Mouse (Mus musculus): ENCODE results near the gene Efna4. TPM values are rescaled to one million over a fixed set of nuclear protein-coding genes. Genes with fewer than 3 reads are reported as not detected.

The Efna4 gene
- polyA plus RNA-seq, 1 experiment from 2014 or later = 9.9 TPM

DNA sequence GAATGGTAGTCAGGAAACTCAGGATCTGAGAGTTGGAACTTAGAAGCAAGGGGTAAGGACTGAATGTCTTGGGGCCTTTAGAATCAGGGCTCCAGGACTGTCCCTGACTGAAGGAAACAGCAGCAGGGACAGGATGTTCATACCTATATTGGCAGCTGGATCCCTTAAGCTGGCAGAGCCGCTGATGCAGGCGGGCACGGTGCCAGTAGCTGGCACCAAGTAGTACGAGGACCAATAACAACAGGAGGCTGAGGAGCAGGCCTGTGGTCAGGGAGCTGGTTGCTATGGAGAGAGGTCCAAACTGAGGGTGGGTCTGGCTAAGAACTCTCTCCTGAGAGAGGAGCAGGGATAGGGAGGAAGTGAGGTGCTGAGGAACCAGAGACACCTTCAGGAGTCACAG lies 4.0 kb upstream of the Efna4 start:
- 84% methylated on average over 4 of the region's 4 CpGs for WGBS
- Histone ChIP-seq H3K9me3 (no peaks in the 10 kb centered on the region), H3K4me3 (no peak overlapping the region), H3K36me3 (peaks cover 43% of the 10 kb centered on the region), H3K4me2 (no peak overlapping the region), H3K9ac (no peak overlapping the region), H3K4me1 (peaks cover 20% of the 10 kb centered on the region), H3K27me3 (replicated peaks) (peaks cover 18% of the 10 kb centered on the region), H3K27ac (replicated peaks) (no peak overlapping the region)
- no peak for ATAC-seq (ENCODE audit: extremely low read depth, insufficient number of reproducible peaks, low FRiP score, low TSS enrichment)

DNA sequence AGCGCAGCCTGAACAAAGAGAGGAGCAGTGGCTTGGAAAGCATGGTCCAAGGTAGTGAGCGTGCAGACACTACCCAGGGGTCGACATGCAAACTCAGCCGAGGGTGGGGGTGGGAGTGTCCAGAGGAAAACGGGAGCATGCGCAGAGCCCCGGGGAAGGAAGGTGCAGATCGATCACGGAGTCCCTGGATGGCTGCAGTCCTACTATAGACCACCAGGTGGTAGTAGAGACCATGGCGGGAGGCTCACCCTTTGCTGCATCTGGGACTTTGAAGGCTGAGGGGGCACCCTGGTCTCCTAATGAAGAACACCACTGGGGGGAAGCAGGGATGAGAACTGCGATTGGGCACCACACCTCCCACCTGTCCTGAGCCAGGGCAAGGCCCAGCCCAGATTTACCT lies 2.6 kb upstream of the Efna4 start:
- no peak for ATAC-seq (ENCODE audit: extremely low read depth, insufficient number of reproducible peaks, low FRiP score, low TSS enrichment)
- Histone ChIP-seq H3K4me3 (peak overlapping the region; percentile 22), H3K27me3 (replicated peaks) (0 out of 2 replicates have a peak, but pooled peaks cover 17% of the 10 kb centered on the region), H3K36me3 (peaks cover 33% of the 10 kb centered on the region), H3K4me1 (peaks cover 33% of the 10 kb centered on the region), H3K9me3 (no peaks in the 10 kb centered on the region), H3K27ac (replicated peaks) (no peak overlapping the region), H3K9ac (peak overlapping the region; percentile 33), H3K4me2 (peak overlapping the region; percentile 58)
- 5% methylated on average over 11 of the region's 11 CpGs for WGBS

DNA sequence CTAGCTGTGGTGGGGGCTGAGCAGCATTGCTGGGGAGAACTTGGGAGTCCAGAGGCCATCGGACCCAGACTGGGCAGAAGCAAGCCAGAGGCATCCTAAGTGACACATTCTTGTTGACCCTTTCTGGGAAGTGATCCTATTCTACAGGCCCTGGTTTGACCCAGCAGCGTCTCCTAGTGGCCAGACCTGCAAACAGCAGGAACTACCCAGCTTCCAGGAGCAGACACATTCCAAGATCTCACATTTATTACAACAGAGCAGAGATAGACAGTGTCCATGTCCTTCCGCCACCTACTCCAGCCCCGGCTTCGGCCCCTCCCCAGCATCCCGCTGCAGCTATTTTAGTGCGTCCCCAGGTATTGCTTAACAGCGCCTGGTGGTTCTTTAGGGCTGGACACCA lies 1.6 kb upstream of the Efna4 start:
- no peak for ATAC-seq (ENCODE audit: extremely low read depth, insufficient number of reproducible peaks, low FRiP score, low TSS enrichment)
- no peak overlapping the region for H3K4me3 ChIP-seq
- no peaks in the 10 kb centered on the region for H3K9me3 ChIP-seq
- H3K27ac ChIP-seq (replicated peaks) = no peak overlapping the region
- 19% methylated on average over 8 of the region's 8 CpGs for WGBS
- H3K4me2 ChIP-seq = no peak overlapping the region
- peaks cover 32% of the 10 kb centered on the region for H3K36me3 ChIP-seq
- no peak overlapping the region for H3K9ac ChIP-seq
- H3K4me1 ChIP-seq = peaks cover 33% of the 10 kb centered on the region
- 0 out of 2 replicates have a peak, but pooled peaks cover 17% of the 10 kb centered on the region for H3K27me3 ChIP-seq (replicated peaks)

DNA sequence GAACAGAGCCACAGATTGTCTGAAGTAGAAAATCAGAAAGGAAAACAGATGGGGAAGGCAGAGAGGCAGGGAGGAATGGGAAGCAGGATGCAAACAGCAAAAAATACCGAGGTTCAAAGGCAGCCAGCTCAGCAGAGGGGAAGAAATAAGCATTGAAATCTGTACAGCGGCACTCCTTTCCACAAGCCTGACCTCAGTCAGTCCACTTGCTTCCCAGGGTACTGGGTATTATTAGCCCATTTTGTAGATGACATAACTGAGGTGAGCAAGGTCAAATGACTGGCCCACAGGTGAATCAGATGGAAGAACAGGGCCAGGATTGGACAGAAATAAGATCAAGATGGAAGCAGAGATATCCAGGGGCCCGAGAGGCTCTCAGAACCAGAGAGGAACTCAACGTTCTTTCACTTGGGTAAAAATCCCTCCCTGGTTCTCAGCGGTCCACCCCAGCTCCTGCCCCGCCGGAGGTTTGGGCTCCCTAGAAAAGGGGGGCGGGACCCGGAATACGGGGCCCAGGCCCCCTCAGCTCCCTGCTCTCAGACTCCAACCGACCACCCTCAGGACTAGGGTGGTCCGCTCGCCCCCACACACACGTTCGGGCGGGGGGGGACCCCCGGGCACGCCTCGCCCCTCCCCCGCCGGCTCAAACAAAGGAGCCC lies 637 bp downstream of the Efna4 start:
- H3K9me3 ChIP-seq = no peaks in the 10 kb centered on the region
- peaks cover 39% of the 10 kb centered on the region for H3K4me1 ChIP-seq
- H3K9ac ChIP-seq = peak overlapping the region; percentile 91
- H3K4me3 ChIP-seq = peak overlapping the region; percentile 77
- WGBS = under 1% methylated on average over 21 of the region's 21 CpGs
- H3K27ac ChIP-seq (replicated peaks) = peak overlapping the region; percentile 65
- peaks cover 28% of the 10 kb centered on the region for H3K36me3 ChIP-seq
- peak overlapping the region; percentile 71 for H3K4me2 ChIP-seq
- no peak for ATAC-seq (ENCODE audit: extremely low read depth, insufficient number of reproducible peaks, low FRiP score, low TSS enrichment)
- 0 out of 2 replicates have a peak, but pooled peaks cover 15% of the 10 kb centered on the region for H3K27me3 ChIP-seq (replicated peaks)

DNA sequence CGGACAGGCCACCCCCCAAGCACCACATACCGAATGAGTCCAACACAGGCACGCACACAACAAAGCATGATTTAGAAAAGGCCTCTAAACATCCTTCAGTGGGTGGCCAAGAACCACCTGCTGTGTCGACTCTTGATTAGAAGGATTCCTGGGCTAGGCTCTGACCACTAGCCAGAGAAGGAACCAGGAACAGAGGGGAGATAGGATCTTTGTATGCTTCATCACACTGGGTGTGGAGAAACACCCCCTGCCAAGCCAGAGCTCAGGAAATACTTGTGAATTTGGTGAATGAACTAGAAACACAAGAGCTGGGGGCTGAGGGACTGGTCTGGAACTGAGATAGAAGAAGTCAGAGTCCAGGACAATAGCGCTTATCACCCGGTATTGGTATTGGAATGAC lies 1.3 kb downstream of the Efna4 start:
- H3K36me3 ChIP-seq = peaks cover 28% of the 10 kb centered on the region
- H3K4me1 ChIP-seq = peaks cover 39% of the 10 kb centered on the region
- H3K4me3 ChIP-seq = peak overlapping the region; percentile 77
- 23% methylated on average over 6 of the region's 6 CpGs for WGBS
- H3K27ac ChIP-seq (replicated peaks) = peak overlapping the region; percentile 65
- ATAC-seq (ENCODE audit: extremely low read depth, insufficient number of reproducible peaks, low FRiP score, low TSS enrichment) = no peak
- H3K9me3 ChIP-seq = no peaks in the 10 kb centered on the region
- peak overlapping the region; percentile 91 for H3K9ac ChIP-seq
- peaks cover 16% of the 10 kb centered on the region; the same call in 1 of the 2 replicates for H3K27me3 ChIP-seq (replicated peaks)
- peak overlapping the region; percentile 71 for H3K4me2 ChIP-seq

DNA sequence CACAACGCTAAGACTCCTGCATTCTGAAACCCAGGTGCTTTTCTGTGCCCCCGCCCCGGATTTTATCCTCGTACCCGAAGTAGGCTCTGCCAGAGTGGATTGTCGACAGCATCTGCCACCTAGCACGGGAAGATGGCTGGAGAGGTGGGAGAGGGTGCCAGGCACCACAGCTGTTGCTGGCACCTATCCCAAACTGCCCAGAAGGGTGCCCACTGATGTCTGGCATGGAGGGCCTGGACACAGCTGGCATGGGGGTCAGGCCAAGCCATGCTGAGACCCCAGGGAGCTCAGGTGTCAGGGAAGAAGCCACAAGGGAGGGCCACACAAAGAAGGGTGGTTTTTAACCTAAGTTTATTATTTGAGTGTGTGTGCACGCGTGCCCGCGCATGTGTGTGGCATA lies 4.8 kb downstream of the Efna4 start:
- no peak overlapping the region for H3K9ac ChIP-seq
- no peak overlapping the region for H3K4me3 ChIP-seq
- H3K27ac ChIP-seq (replicated peaks) = no peak overlapping the region
- H3K27me3 ChIP-seq (replicated peaks) = peaks cover 32% of the 10 kb centered on the region
- H3K4me2 ChIP-seq = no peak overlapping the region
- H3K9me3 ChIP-seq = no peaks in the 10 kb centered on the region
- WGBS = 69% methylated on average over 11 of the region's 11 CpGs
- peaks cover 26% of the 10 kb centered on the region for H3K36me3 ChIP-seq
- H3K4me1 ChIP-seq = peaks cover 41% of the 10 kb centered on the region
- no peak for ATAC-seq (ENCODE audit: extremely low read depth, insufficient number of reproducible peaks, low FRiP score, low TSS enrichment)

DNA sequence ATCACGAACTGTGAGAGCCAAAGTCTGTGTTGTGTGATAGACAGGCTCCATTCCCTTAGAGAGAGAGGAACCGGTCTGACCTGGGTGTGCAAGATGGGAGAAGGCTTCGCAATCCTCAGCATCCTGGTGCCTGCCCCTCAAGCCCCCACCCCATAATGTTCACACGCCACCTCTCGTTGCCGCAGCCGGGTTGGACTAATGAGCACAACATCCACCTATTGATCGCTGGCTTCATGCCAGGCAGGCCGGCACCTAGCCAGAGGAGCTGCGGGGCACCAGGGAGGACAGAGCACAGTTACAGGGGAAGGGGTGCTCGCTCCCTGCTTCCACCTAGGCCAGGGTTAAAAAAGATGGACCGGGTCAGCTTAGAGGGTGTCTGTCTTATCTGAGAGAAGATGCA lies 5.4 kb downstream of the Efna4 start:
- no peak overlapping the region for H3K4me2 ChIP-seq
- no peak overlapping the region for H3K9ac ChIP-seq
- H3K4me1 ChIP-seq = peaks cover 40% of the 10 kb centered on the region
- no peak overlapping the region for H3K27ac ChIP-seq (replicated peaks)
- ATAC-seq (ENCODE audit: extremely low read depth, insufficient number of reproducible peaks, low FRiP score, low TSS enrichment) = no peak
- H3K9me3 ChIP-seq = no peaks in the 10 kb centered on the region
- H3K27me3 ChIP-seq (replicated peaks) = peaks cover 37% of the 10 kb centered on the region
- H3K36me3 ChIP-seq = peaks cover 26% of the 10 kb centered on the region
- 53% methylated on average over 12 of the region's 12 CpGs for WGBS
- H3K4me3 ChIP-seq = no peak overlapping the region

DNA sequence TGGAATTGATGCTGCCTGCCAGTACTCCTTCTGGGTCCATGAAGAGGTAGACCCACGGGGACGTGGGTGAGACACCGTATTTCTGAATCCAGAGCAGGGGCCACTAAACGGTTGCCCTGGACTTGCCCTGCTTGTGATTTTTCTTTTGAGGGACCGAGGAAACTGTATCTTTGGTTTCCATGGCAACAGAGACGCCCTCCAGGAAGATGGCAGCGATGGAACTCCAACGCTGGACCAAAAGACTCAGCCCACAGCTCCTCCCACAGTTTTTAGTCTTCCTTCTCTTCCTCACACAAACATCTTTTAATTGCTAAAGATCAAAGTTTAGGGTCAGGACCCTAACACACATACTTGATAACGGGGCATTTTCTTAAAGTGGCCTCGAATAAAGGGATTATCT lies 5.8 kb downstream of the Efna4 start:
- no peak overlapping the region for H3K9ac ChIP-seq
- peaks cover 26% of the 10 kb centered on the region for H3K36me3 ChIP-seq
- H3K27ac ChIP-seq (replicated peaks) = no peak overlapping the region
- ATAC-seq (ENCODE audit: extremely low read depth, insufficient number of reproducible peaks, low FRiP score, low TSS enrichment) = no peak
- peaks cover 40% of the 10 kb centered on the region for H3K27me3 ChIP-seq (replicated peaks)
- WGBS = 59% methylated on average over 10 of the region's 10 CpGs
- H3K4me2 ChIP-seq = no peak overlapping the region
- no peaks in the 10 kb centered on the region for H3K9me3 ChIP-seq
- H3K4me1 ChIP-seq = peaks cover 36% of the 10 kb centered on the region
- H3K4me3 ChIP-seq = no peak overlapping the region

DNA sequence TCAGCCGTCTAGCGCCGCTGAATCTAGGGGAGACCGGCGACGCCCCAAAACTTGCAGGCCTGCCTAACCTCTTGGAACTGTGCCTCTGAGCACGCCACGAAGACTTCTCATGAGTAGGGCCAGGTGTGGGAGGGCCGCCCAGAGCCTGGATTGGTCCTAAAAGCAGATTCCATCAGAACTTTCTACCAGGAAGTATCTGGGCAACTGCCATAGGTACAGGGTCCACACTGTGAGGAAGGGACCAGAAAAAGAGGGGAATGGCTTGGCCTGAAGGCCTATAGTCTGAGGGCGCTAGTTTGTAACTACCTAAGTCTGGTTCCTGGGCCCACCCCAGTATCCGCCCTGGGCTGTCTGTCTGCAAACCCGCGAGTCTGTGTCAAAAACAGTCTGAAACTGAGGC lies 6.3 kb downstream of the Efna4 start:
- no peak for ATAC-seq (ENCODE audit: extremely low read depth, insufficient number of reproducible peaks, low FRiP score, low TSS enrichment)
- Histone ChIP-seq H3K27me3 (replicated peaks) (peaks cover 40% of the 10 kb centered on the region), H3K9me3 (no peaks in the 10 kb centered on the region), H3K36me3 (peaks cover 26% of the 10 kb centered on the region), H3K4me3 (no peak overlapping the region), H3K4me2 (no peak overlapping the region), H3K27ac (replicated peaks) (no peak overlapping the region), H3K4me1 (peaks cover 32% of the 10 kb centered on the region), H3K9ac (no peak overlapping the region)
- WGBS = 60% methylated on average over 13 of the region's 13 CpGs

DNA sequence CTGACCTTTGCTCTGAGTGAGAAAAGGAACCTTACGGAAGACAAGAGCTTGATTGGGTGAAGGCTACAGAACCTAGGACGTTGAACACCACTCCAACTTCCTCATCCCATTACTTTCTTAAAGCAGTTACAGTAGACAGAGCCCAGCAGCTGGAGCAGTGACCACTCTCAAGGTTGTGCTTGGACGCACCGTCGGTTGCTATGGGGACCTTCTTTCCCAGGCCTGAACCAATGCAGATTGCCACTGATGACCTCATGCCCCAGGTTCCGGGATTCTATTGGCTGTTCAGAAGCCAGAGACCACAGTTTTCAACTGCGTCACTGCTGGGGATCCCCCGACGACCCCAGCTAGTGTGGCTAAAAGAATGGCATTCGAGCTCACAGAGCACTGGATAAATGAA lies 6.9 kb downstream of the Efna4 start:
- peaks cover 40% of the 10 kb centered on the region for H3K27me3 ChIP-seq (replicated peaks)
- no peaks in the 10 kb centered on the region for H3K9me3 ChIP-seq
- H3K27ac ChIP-seq (replicated peaks) = no peak overlapping the region
- no peak overlapping the region for H3K4me2 ChIP-seq
- no peak overlapping the region for H3K9ac ChIP-seq
- H3K4me3 ChIP-seq = no peak overlapping the region
- no peak for ATAC-seq (ENCODE audit: extremely low read depth, insufficient number of reproducible peaks, low FRiP score, low TSS enrichment)
- H3K36me3 ChIP-seq = peaks cover 26% of the 10 kb centered on the region
- peaks cover 26% of the 10 kb centered on the region for H3K4me1 ChIP-seq
- WGBS = 17% methylated on average over 10 of the region's 10 CpGs

DNA sequence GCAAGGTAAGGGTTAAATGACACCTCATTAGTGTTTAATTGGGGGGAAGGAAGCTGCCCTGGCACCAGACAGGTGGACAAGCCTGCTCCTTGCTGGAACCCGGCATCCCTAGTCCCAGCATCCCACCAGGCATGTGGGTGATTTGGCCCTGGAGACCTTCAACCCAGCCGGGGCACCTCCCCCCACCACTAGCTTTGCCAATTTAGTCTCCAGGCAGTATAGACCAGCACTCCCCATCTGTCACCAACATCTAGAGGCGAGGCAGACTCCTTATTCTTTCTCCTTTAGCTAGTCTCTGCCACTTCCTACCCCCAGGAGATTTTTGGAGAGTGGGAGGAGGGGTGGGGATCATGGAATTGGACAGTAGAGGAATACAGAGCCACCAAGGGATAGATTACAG lies 7.5 kb downstream of the Efna4 start:
- Histone ChIP-seq H3K27ac (replicated peaks) (no peak overlapping the region), H3K9ac (no peak overlapping the region), H3K4me3 (no peak overlapping the region), H3K27me3 (replicated peaks) (peaks cover 40% of the 10 kb centered on the region), H3K36me3 (peaks cover 26% of the 10 kb centered on the region), H3K9me3 (no peaks in the 10 kb centered on the region), H3K4me1 (peaks cover 22% of the 10 kb centered on the region), H3K4me2 (no peak overlapping the region)
- no peak for ATAC-seq (ENCODE audit: extremely low read depth, insufficient number of reproducible peaks, low FRiP score, low TSS enrichment)
- WGBS = 54% methylated on average over 3 of the region's 3 CpGs

DNA sequence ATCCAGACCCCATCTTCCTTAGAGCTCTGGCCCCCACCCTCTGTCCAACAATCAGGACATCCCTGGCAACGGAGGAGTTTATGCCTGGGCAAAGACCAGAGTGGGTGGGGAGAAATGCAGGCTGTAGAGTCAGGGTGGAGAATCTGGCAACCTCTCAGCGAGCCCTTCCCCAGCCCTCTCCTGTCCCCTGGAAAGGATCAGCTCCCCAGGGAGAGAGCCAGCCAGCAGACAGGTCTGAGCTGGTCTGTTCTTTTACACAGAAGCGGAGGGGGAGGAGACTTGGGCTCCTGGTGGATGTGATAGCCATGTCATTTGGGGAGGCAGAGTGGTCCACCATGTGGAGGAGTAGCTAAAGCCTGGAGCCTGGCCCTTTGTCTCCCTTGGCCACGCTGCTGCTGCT lies 9.2 kb downstream of the Efna4 start:
- H3K9me3 ChIP-seq = no peaks in the 10 kb centered on the region
- no peak overlapping the region for H3K4me2 ChIP-seq
- WGBS = 20% methylated on average over 4 of the region's 4 CpGs
- no peak overlapping the region for H3K4me3 ChIP-seq
- no peak overlapping the region for H3K27ac ChIP-seq (replicated peaks)
- ATAC-seq (ENCODE audit: extremely low read depth, insufficient number of reproducible peaks, low FRiP score, low TSS enrichment) = no peak; the same call in 1 of the 2 replicates
- H3K9ac ChIP-seq = no peak overlapping the region
- H3K27me3 ChIP-seq (replicated peaks) = peaks cover 47% of the 10 kb centered on the region
- peaks cover 9% of the 10 kb centered on the region for H3K36me3 ChIP-seq
- peaks cover 22% of the 10 kb centered on the region for H3K4me1 ChIP-seq

All from heart, embryonic 13.5 days (tissue).